Mouse (Mus musculus) 3134 (cell line): ENCODE measurements around the gene Sp2.

ENCODE experiments used
- DNase-seq: peaks from one replicate; pipeline ENCODE4 v3.0.0-alpha.2; 2011; ENCODE audit warnings: low spot score; ENCODE audit not compliant: insufficient read length; ENCODE audit errors: extremely low read depth

The Sp2 gene

DNA sequence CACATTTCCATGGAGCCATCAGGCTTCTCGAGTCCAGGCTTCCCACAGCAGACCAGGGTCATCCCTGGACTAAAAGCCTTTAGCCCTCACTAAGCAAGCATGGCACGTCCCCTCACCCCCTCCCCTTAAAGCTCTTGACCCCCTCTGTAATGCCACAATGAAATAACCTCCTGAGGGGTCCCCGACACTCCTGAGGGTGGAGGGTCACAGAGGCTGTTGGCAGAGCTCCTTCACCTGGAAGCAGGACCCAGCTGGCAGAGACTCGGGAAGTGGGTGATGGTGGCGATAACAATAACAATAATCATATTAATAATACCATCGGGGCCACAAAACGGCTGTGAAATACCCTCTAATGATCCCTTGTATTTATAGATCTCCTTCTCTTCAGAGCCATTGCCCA, at the start of gene Sp2:
TSS of gene Sp2 (minus strand) at position 101 of the 400 bp plus-strand sequence.
- no peak for DNase-seq

DNA sequence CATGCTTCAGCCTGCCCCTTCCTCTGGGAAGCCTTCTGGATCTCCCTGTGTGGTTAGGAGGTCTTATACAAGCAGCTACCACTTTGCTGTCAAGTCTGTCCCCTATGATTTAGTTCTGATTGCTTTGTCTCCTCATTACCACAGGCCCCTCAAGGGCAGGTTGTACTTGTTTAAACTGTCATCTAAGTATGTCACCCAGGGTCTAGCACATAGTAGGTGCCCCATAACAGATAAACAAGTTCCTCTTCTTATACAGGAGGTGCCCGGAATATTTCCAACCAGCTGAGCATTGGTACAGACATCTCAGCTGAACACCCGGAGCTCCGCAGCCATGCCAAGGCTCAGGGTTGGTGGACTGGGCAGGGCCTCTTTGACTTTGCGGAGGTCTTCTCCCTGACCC, 49.7 kb upstream of the Sp2 start:
- DNase-seq, result no peak

DNA sequence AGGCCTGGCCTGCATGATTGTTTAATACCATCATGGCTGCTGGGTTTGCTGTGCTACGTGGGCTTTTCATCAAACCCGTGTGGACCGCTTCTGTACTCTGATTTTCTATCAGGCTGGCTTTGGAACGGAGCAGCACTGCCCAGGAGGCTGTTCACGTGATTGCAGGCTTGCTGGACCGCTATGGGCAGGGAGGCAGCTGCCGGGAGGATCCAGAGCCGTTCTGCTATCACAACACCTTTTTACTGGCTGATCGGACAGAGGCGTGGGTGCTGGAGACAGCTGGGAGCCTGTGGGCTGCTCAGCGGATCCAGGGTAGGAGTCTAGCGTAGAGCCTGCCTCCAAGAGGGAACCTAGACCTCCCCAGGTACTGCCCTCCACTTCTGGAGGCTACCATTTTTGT, 49.2 kb upstream of the Sp2 start:
- DNase-seq, result no peak

DNA sequence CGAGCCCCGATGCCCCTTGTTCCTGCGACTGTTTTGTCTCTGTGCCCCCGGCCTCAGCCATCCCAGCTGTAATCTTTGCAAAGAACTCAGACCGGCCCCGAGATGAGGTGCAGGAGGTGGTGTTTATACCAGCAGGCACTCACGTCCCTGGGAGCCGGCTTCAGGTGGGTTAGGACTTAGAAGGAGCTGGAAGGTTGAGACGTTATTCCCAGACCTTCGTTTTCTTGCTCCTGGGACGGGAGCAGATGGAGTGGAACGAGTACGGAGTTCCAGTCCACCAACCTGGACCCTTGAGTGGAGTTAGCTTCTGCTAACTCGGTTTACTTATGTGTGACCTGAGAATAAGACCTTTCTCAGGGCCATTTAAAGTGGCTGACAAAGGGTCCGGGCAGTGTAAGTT, 47.7 kb upstream of the Sp2 start:
- DNase-seq, result no peak

DNA sequence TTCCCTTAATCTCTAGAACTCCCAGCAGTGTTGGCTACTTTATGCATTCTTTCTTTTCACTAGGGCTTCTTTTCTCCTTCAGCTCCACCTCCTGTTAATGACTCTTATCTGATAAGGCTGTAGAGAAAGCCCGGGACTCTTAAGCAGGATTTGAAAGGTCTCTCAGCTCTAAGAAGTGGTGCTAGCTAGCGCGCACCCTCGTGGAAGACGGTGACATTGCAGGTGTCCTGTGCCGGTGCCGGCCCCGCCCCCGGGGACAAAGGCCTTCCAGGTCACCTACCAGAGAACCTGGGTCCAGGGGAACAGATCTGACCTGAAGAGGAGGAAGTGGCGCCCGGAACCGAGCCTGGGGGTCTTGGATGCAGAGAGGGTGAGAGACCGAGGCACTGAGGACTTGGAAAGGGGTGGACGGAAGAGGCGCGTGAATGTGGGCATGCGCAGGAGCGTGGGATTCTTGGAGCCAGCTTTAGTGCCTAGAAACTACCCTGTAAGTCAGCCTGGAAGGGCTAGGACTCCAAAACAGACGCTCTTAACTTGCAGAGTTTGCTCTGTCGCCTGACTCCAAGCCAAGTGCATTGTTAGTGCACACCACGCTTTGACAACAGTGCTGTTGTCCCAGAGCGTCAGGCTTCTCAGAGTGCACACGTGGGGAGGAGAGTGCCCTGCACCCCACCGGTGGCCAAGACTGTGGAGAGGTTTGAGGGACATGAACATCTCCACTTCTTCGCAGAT, 47.1 kb upstream of the Sp2 start, which contains the start of gene Scrn2:
TSS of gene Scrn2 (plus strand) at position 253 of the 732 bp plus-strand sequence.
- peak; percentile 94 for DNase-seq

DNA sequence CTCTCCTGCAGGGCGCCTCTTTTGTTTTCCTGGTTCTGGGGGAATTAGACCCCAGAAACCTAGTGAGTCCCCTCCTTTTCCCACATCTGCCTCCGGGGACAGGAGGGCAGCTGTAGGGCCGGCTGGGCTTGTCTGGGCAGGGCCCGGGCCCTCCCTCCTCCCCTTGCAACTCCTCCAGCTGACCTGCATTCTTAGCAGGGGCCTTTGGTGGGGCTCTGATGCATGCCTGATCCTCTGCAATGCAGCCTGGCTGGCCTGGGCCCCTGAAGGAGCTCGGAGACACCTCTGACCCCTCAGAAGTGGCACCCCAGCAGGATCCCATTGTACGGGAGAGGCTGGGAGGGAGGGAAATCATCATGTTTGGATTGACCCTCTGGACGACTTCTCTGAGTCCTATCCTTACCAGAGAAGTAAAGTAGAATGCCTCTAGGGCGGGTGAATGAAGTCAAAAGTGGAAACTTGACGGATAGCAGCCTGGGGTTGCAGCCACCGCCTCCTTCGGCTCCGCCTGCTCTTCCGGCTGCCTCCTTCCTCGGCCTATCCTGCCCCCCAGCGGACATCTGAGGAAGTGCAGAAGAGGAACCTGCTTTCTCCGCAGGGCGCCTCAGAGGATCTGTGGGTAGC, 43.1 kb upstream of the Sp2 start:
- DNase-seq, result peak; percentile 78

DNA sequence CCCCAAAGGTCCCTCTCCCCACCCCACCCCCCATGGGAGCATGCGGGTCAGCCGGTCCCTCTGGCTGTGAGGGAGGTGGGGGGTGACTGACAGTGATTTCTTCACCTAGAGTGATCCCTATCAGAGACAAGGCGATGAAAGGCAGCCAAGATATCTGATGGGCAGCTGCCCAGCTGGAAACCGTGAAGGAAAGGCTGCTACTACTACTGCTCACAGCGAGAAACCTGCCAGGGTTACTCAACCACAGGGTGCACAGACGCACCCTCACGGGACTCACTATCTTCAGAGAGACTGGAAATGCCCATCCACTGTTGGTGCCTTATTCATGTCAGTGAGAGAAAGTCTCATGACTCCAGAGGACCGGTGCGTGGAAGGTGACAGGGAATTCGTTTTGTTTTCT, 42.2 kb upstream of the Sp2 start:
- DNase-seq, result no peak

DNA sequence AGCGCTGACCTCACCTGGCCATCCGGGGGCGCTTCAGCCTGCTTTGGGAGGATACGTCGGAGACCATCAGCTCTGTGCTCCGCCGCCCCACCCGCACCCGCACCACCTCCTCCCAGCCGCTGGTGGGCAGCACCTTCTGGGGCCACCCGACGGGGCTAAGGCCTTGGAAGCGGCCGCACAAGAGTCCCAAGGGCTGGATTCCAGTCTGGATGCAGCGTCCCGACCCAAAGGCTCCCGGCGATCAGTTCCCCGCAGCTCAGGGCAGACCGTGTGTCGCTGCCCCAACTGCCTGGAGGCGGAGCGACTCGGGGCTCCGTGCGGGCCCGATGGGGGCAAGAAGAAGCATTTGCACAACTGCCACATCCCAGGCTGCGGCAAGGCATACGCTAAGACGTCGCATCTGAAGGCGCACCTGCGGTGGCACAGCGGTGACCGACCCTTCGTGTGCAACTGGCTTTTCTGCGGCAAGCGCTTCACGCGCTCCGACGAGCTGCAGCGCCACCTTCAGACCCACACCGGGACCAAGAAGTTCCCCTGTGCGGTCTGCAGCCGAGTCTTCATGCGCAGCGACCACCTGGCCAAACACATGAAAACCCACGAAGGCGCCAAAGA, 39.2 kb upstream of the Sp2 start:
- DNase-seq, result no peak

DNA sequence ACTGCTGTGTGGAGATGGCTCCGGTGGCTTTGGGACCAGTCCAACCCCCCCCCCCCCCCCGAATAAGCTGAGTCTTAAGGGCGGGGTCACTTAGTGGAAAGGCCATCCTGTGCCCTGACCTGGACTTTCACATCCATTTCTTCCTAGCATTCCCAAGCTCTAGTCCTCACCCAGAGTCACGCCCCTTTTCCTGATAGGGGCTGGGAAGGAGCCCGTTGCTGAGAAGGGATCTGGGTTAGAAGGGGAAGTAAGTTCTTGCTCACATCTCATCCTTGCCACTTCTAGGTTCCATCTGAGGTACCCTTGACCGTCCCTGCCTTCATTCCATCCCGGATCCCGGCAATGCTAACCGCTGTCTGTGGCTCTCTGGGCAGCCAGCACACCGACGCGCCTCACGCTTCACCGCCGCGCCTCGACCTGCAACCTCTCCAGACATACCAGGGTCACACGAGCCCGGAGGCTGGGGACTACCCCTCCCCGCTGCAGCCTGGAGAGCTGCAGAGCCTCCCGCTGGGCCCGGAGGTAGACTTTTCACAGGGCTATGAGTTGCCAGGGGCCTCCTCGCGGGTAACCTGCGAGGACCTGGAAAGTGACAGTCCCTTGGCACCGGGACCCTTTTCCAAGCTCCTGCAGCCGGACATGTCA, 38.5 kb upstream of the Sp2 start:
- DNase-seq, result no peak

DNA sequence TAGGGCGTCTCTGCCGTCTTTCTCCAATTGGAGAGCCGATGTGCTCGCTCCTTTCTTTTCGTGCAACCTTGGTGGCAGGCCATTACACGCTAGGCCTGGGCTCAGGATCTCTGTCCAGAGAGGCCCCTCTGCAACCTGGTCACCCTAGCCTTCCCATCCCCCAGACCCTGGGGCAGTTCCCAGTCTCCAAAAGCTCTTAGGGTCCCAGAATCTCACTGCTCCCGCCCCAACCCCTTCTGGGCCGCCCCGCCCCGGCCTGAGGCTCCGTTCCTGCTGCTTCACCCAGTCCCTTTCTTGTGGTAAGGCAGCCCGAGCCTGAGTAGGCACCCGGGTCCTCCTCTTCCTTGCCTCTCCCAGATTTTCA, 36.6 kb upstream of the Sp2 start:
- DNase-seq, result peak; percentile 70

DNA sequence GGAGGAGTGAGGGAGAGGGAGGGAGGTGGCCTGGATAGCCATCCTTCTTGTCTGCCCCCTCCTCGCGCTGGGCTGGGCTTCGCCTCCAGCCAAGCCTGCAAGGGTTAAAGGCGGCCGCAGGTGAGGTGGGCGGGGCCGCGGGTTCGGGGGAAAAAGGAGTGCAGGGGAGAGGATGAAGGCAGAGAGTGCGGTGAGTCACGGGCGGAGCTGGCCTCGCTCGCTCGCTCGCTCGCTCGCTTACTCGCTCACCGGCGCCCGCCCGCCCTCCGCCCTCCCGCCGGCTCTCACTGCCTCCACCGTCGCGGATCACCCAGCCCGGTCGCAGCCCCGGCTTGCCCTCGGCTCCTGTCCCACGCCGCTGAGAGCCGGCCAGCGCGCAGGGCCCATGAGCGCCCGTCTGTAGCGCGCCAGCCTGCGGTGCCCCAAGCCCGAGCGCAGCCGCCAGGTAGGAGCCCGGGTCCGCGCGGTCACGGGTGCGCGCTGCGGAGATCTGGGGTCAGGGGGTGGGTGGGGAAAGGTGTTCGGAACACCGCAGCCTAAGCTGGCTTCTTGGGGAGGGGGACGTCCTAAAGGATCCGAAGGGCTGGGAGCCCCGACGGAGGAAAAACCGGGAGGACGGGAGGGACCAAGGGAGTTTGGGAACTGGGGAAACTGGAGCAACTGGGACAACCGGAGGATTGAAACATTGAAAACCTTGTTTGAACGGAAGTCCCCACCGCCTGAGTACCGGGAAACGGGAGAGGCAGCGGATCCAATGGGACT, 36.0 kb upstream of the Sp2 start:
- DNase-seq, result peak; percentile 61

DNA sequence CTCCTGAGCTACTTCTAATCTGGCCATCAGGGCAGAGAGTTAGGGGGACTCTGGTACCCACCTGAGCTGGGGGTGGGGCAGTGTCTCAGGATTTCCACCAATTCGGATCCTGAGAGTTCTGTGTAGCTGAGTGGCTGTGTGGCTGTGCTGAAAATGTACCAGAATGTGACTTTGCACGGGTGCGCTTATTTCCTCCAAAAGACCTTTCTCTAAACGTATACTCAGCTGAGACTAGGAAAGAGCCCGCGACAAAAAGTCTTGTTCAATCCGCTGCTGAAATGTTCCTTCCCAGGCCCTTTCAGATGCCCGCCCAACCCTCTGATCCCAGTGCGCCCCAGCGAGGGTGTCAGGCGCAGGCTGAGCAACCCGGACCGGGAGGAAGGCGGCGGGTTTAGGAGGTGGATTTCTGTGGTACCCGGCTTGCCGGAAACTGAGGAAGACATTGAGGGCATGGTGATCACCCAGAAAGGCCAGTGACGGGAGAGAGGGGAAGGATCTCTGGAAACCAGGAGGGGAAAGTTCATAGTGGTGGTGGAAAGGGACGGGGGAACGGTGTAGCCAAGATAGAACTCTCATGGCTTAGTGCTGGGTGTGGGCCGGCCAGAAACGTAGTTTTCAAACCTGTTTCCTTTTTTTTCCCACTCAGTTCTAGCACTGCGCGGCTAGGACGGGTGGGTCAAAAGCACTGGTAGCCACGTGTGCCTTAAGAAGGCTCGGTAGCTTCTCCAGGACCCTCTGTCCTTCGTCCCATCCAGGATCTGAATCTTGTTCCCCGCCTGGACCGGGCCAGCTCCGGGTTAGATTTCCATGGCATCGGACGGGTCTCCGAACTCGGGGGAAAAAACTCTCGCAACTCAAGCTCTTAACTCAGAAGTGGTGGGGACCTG, 35.2 kb upstream of the Sp2 start:
- no peak for DNase-seq

DNA sequence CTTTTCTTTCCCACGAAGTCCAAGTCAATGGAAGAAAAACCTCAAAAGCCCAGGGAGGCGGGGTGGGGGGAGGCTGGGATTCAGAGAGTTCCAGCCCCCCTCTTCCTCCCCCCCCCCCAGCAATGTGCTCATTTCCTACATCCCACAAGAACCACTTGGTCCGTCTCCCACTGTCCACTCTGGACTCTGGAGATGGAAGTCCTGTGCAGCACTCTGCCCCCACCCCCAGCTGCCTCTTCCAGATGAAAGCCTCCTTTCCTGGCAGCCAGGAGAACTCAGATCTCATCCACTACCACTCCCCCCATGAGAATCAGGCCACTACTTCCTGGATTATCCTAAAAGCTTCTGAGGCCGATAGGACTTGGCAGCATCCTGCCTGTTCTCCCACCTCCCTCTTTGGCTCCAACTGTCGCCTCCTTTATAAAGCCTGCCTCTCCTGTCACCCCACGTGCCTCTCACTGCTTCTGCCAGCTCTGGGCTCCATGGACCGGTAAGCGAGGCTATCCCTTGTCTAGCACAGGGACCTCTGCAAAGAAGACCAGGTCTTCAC, 30.4 kb upstream of the Sp2 start, which contains the start of gene Sp6:
TSS of gene Sp6 (plus strand) at position 274 of the 550 bp plus-strand sequence.
- DNase-seq, result no peak

DNA sequence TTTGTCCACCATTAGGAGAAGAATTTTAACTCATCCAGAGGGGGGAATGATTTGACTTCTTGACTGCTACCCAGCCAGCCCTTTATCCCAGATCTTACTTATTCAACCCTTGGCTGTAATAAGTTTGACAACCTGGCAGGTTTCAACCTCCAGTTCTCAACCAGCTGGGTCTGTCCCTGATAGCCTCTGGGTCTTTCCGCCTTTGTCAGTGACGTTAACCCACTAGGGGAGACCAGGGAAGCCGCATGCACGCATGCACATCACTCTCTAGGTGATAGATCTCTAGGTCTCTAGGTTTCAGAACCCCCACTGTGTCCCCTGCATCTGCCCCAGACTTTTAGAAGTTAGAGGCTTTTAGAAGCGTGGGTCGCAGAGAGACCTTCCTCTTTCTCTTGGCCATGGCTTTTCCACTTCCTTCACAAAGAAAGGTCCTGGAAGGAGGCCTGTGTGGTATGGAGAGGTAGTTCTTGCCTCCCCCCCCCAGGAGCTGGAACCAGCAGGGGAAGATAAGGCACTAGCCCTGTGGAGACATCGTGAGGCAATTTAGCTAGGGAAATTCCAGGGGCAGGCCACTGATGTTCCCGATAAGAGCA, 26.5 kb upstream of the Sp2 start:
- no peak for DNase-seq

DNA sequence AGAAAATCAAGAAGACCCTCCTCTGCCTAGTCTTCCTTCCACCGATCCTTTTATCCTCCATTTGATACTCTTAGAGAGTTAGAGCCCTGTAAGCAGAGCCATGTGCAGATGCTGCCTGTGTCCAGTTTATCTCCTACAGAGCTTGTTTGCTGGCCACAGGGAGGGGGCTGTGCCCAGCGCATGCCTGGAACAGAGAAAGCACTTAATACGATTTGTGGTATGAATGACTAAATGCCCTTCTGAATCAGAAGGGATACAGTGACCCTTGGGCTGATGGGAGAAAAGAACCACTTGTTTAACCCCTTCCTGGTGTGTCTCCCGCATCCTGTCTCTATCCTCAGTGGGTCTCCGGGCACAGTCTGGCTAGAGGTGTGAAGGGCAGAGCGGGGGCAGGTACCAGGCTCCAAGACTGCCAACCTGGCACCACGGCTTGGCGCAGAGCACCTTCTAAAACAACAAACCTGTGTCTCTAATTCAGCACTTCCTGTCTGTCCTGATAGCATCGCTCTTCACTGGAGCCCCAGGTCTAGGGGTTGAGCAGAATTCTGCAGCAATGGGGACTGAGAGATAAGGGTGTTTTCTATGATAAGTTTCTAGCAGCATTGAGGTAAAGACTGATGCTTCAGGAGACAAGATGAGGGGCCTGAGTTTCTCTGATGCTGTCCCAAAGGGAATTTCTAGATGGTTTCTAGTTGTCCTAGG, 24.5 kb upstream of the Sp2 start:
- DNase-seq, result peak; percentile 72

DNA sequence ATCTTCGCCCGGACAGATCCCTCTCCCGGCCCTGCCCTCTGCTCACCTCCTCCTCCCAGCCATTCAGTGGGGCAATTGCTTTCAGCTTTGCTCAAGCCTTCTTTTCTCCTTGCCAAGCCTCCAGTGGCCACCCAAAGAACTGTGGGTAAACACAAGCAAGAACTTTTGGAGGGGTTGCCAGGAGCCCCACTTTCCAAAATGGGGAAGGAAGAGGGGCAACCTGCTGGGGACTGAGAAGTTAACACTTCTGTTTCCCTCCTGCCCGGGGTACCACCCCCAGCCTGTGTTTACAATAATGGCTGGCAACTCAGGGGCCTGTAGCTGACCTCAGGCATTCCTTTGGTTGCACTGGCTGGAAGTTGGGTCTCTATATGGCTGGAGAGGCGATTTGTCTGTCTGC, 20.4 kb upstream of the Sp2 start:
- DNase-seq, result no peak

DNA sequence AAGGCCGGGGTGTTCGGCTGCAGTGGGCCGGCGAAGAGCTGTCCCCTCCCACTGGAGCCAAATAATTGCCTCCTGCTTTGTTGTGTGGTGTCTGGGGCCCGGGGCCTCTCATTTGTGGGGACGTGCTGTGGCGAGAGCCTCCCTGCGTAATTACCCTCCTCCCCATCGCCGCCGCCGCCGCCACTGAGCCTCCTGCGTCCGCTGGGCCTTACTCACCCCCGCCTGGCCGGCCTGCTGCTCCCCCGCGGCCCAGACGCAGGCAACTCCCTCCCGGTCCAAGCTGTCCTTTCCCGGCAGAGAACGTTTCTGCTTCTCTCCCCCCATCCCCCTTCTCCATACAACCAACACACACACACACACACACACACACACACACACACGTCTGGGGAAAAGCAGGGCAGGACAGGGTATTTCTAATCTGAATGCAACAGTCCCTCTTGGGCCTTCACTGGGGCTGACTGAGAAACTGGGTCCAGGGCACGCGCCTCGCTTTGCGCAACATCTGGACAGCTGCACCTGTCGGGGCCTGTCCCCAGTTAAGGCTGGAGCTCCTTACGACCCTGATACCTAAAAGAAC, 14.7 kb upstream of the Sp2 start:
- no peak for DNase-seq

DNA sequence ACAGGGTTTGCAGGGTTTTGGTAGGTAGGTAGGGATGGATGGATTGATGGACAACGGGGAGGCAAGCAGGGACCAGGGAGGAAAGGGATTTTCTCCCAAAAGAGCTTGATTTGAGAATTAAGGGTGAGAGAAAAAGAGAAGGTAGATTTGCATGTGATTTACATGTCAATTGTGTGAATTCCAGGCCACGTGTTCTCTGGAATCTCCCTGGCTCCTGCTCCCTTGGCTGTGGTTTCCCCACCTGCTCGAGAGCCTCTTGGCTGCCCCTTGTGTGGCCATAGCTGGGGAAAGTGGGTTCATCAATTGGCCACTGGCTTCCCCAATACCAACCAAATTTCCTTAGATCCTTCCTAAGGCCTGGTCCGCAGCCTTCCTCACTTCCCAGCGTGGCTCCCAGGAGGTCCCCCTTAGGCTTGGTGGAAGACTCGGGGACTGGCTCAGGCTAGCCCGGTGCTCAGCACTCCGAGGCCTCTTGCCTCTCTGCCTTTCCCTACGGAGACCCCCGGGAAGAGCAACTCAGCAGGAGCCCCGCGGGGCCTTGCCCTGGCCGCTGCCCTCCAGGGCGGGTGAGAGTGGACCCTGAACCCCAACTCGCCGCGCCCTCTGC, 14.1 kb upstream of the Sp2 start:
- DNase-seq, result no peak
